Mouse (Mus musculus) right cerebral cortex, postnatal 25 days (tissue): ENCODE data around the gene Tgfb2.

Source experiments
- DNase-seq: peaks from one replicate; pipeline ENCODE4 v3.0.0; 2022

Gene Tgfb2

GRCm38 (mm10) chr1:186701206-186701905, 4.4 kb downstream of the Tgfb2 start:
- DNase-seq = no peak

GRCm38 (mm10) chr1:186700496-186700895, 5.3 kb downstream of the Tgfb2 start:
- no peak for DNase-seq

- DNase-seq = no peak
Measured at GRCm38 (mm10) chr1:186698583-186699338, 7.0 kb downstream of the Tgfb2 start.

GRCm38 (mm10) chr1:186696231-186696630, 9.6 kb downstream of the Tgfb2 start:
- no peak for DNase-seq

- no peak for DNase-seq
Measured at GRCm38 (mm10) chr1:186695361-186695760, 10.4 kb downstream of the Tgfb2 start.

- DNase-seq = no peak
Measured at GRCm38 (mm10) chr1:186692370-186692769, 13.4 kb downstream of the Tgfb2 start.

DNA sequence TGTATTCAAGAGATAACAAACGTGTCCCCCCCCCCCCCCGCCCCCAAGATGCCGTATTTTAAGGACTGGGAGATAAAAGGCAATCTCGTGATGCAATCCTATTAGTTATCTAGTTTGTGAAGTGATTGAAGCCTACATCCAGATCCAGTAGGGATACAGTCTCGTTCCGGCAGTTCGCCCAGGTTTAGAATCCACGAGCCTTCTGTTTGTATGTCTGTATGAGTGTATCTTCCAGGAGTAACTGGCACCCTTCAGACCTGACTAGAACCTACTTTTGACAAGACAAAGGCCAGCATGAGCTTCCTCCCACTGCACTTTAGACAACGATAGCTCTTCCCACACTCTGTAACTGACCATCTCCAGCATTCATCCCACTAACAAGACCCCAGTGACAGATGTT, 14.1 kb downstream of the Tgfb2 start:
- DNase-seq = no peak

DNA sequence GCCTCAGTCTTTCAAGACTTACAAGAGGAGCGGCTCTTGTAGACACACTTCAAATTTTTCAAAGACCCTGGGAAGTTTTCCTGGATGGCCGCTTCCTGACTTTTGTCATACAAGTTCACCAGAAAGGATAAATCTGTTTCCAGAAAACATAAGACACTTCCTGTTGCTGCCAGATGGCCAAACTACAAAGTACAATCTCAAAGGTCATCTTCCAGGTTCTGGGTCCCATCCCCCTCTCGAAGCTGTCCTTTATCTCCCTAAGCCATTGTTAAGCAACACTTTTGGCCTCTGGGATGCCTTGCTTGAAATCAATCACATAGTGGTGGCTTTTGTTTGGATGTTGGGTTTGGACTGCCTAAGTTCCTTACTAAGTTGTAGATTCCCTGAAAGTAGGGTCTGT, 21.7 kb downstream of the Tgfb2 start:
- DNase-seq = no peak

DNA sequence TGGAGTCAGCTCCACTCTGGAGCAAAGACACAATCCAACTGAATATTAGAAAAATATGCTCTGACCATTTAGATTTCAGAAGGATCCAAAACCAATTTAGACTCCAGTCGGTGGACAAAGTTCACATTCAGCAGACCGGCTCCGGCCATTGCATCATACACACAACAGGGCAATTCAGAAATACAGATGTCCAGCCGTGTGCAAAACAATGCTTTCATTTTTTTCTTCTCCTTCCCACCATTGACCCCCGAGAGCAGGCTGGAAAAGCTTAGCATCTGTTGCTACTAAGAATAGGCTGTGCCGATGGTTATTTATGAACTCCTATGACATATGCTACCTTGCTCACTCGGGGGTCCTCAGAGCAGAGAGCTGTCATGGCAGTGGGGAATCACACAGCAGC, 23.2 kb downstream of the Tgfb2 start:
- DNase-seq = no peak

- no peak for DNase-seq
Measured at GRCm38 (mm10) chr1:186677614-186678013, 28.2 kb downstream of the Tgfb2 start.

GRCm38 (mm10) chr1:186676199-186676598, 29.6 kb downstream of the Tgfb2 start:
- no peak for DNase-seq

DNA sequence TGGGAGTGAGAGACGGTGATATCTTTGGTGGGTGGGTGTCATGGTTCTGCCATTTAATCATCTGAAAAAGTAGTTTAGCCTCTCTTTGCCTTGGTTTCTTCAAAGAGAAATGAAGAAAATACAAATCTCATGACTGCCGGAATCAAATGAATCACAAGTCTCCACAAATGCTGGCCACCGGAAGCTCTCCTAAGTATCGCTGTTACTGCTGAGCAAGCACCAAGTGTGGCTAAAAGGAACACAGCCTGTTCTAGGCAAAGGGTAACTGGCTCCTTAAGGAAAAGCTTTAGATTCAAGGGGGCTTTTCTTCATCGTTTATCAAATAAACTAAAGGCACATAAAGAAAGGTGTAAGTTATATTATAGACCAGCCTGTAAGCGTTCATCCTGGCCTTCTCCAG, 30.5 kb downstream of the Tgfb2 start:
- DNase-seq = no peak

DNA sequence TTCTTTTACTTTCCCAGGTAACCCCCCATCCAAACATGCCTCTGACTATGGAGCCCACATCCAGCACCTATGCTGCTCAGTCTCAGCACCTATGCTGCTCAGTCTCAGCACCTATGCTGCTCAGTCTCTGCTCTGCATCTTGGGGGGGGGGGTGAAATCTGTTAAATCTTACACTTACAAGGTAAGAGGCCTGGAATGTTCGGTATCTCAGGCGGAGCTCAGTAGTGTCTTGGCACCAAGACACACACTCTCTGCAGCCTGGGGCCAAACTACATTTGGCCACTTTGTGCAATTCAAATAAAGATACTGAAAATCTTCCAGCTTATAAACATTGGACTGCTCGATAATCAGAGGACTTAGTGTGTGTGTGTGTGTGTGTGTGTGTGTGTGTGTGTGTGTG, 31.2 kb downstream of the Tgfb2 start:
- no peak for DNase-seq

GRCm38 (mm10) chr1:186673166-186673565, 32.6 kb downstream of the Tgfb2 start:
- DNase-seq = no peak

- no peak for DNase-seq
Measured at GRCm38 (mm10) chr1:186663412-186663811, 42.4 kb downstream of the Tgfb2 start.

DNA sequence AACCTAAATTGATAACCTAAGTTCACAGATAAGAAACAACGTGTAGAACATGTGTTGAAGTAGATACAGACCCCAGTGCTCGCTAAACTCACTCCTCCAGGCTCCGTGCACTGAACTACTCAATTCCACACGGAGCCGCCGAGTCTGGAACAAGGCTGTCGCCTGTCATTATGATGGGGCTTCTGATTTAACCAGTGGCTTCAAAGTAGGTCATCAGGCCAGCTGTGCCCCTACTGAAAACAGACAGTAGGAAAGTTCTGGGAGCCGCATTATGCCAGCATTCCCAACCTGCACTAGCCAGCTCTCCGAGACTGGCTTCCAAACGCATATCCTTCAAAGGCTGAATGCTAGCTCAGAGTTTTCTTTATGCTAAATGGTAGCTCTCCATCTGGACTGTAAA, 42.8 kb downstream of the Tgfb2 start:
- DNase-seq = no peak

GRCm38 (mm10) chr1:186661206-186661921, 44.4 kb downstream of the Tgfb2 start:
- no peak for DNase-seq

GRCm38 (mm10) chr1:186658783-186659182, 47.0 kb downstream of the Tgfb2 start:
- no peak for DNase-seq

- no peak for DNase-seq
Measured at GRCm38 (mm10) chr1:186657559-186658219, 48.1 kb downstream of the Tgfb2 start.

DNA sequence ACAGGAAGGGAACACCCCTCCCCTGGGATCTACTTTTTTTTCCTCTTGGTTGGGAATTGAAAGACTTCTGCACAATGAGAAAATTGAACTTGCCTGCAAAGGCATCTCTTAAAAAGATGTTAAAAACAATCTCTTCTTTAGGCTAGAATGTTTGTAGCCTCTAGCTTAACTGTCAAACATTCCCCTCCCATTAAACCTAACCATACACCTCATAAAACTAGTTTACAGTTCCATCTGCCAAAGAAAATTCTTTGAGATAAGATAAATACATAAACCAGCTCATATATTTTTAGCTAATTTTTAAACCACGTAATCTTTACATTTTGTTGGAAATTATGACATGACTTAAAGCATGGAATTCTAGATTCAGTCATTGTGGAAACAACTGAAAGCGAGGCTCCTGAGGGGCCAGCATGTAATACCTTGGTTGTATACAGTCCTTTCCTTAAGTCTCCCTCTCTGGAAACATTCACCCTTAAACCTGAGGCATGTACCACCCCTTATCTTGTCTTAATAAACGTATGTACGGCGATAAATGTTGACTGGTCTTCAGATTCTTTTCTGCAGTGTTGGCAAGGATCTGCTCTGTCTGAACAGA, 49.0 kb downstream of the Tgfb2 start:
- no peak for DNase-seq

GRCm38 (mm10) chr1:186656201-186656600, 49.6 kb downstream of the Tgfb2 start:
- no peak for DNase-seq

DNA sequence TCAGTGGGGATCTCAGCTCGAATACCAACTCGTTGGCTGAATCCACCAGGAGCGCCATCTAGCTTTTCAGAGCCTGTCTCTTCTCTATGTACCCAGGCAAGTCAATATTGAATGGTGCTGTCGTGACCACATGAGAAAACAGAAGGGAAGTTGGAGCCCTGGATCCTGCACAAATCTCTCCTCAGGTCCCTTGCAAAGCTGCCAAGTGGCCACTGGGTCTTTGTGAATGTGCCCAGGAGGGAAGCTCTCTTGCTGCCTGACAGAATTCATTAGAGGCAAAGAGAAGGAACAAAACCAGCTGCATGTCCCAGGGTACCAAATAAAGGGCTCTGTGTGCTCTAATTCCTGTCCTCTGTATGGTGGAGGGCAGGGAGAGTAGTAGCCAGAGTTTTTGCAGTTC, 50.7 kb downstream of the Tgfb2 start:
- no peak for DNase-seq

- no peak for DNase-seq
Measured at GRCm38 (mm10) chr1:186652208-186652607, 53.6 kb downstream of the Tgfb2 start.
